Mouse (Mus musculus): ENCODE measurements at regions not wholly inside any gene's neighbourhood (a gene's known extent, or its start where the extent isn't known, plus 50 kb on each side); places are given as distances from the start of the nearest gene placed in this dataset.

GRCm38 (mm10) chr13:88088259-88088658 is 733.0 kb upstream of the Edil3 start:
- peak in 1 of 2 experiments; percentile 52 for DNase-seq (ENCODE audit: low spot score in 2 of 2)
